11 mouse cellular contexts compared by ENCODE assay signal in the genomic region with DNA sequence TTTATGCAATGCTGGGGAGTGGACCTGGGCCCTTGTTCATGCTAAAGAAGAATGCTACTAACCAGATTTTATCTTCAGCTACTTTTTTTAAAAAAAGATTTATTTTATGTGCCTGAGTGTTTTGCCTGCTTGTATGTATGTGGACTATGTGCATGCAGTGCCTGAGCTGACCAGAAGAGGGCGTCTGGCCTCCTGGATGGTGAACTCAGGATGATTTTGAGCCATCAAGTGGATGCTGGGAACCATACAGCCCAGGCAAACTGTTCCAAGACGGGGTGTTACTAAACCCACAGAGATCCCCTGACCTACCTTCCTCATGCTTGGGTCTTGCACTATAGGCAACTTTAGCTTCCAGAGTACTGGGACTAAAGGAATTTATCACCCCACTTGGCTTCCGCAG. TPM values are rescaled to one million over a fixed set of nuclear protein-coding genes. Genes with fewer than 3 reads are reported as not detected.
DNase-seq lines count a peak whose midpoint lies in the region; ATAC-seq and TF ChIP-seq lines count a peak whose summit lies in the region.
"Had no signal": no experiment of that assay in that cellular context is flagged by ENCODE, and none has a peak within 500 bp of the region (broad histone marks: within the 10 kb centered on the region; RNA-seq: fewer than 3 reads in every experiment).

No protein-coding gene starts in this region.

- peaks cover 12% of the 10 kb centered on the region for H3K4me1 ChIP-seq in liver, embryonic 11.5 days (replicated peaks; ENCODE audit: control insufficient read depth, insufficient read depth, low read length)
- peaks cover 3 to 19% of the 10 kb centered on the region in 2 experiments; a peak in 3 of 4 replicates for H3K4me1 ChIP-seq in ES-E14 (ENCODE audit: control insufficient read depth in 2 of 2, insufficient read depth in 2 of 2, low read length in 2 of 2, poor library complexity in 1 of 2)
- H3K4me1 ChIP-seq in small intestine, adult 2 months (ENCODE audit: control insufficient read depth, insufficient read depth, insufficient read length, low read length) = peaks cover 3% of the 10 kb centered on the region; the same call in 1 of the 2 replicates
- H3K4me1 ChIP-seq: embryonic facial prominence, embryonic 12.5 days had no signal

- in situ Hi-C loops in ES-E14 (cut with MboI; ENCODE audit: low sequenced_read_pairs in 2 of 2, unreplicated experiment in 2 of 2) = no loop called here

- no peaks in the 10 kb centered on the region for H3K9me3 ChIP-seq in liver, embryonic 11.5 days (ENCODE audit: control insufficient read depth, low read length)
- no peaks in the 10 kb centered on the region for H3K9me3 ChIP-seq in ES-E14 (ENCODE audit: control insufficient read depth, insufficient read depth, low read depth, low read length)
- H3K9me3 ChIP-seq: embryonic facial prominence, embryonic 12.5 days; midbrain, embryonic 10.5 days had no signal

- no peak overlapping the region for H3K4me2 ChIP-seq in liver, embryonic 11.5 days
- H3K4me2 ChIP-seq: embryonic facial prominence, embryonic 12.5 days had no signal

- peak; percentile 40; the same call in 1 of the 2 replicates for TF ChIP-seq CTCF in brain, embryonic 14.5 days (IDR thresholded peaks at IDR 0.05; ENCODE audit: borderline replicate concordance, extremely low read depth, insufficient read depth, insufficient read length)
- peak; percentile 46; the same call in 1 of the 2 replicates for TF ChIP-seq CTCF in small intestine, adult 2 months (IDR thresholded peaks at IDR 0.05; ENCODE audit: extremely low read depth, insufficient read length, insufficient replicate concordance, low read depth, low read length)

- no peak for TF ChIP-seq POLR2A in brain, embryonic 14.5 days (IDR thresholded peaks at IDR 0.05; ENCODE audit: borderline replicate concordance, extremely low read depth, insufficient read depth, insufficient read length, poor library complexity, severe bottlenecking)
- TF ChIP-seq POLR2A in small intestine, adult 2 months (IDR thresholded peaks at IDR 0.05; ENCODE audit: low read depth, low read length) = no peak

- H3K9ac ChIP-seq in liver, embryonic 11.5 days (ENCODE audit: low read depth, low read length) = no peak overlapping the region
- H3K9ac ChIP-seq in ES-E14 (ENCODE audit: insufficient read depth, low read depth, low read length, poor library complexity, severe bottlenecking) = no peak overlapping the region
- H3K9ac ChIP-seq: embryonic facial prominence, embryonic 12.5 days had no signal

- H3K27ac ChIP-seq in liver, embryonic 11.5 days (ENCODE audit: low read depth, low read length) = no peak overlapping the region
- no peak overlapping the region for H3K27ac ChIP-seq in ES-E14 (ENCODE audit: insufficient read depth, low read depth, low read length, poor library complexity, severe bottlenecking)
- H3K27ac ChIP-seq in small intestine, adult 2 months (ENCODE audit: insufficient read depth, low read depth, low read length) = no peak overlapping the region
- H3K27ac ChIP-seq: embryonic facial prominence, embryonic 12.5 days; midbrain, embryonic 10.5 days had no signal

- H3K36me3 ChIP-seq in liver, embryonic 11.5 days (ENCODE audit: control insufficient read depth, insufficient read depth, low read length) = no peaks in the 10 kb centered on the region
- no peaks in the 10 kb centered on the region for H3K36me3 ChIP-seq in ES-E14 (ENCODE audit: control insufficient read depth, insufficient read depth, low read length, poor library complexity, severe bottlenecking)
- peaks cover under 1% of the 10 kb centered on the region; the same call in 1 of the 2 replicates for H3K36me3 ChIP-seq in small intestine, adult 2 months (ENCODE audit: control insufficient read depth, insufficient read depth, low read length)
- H3K36me3 ChIP-seq: embryonic facial prominence, embryonic 12.5 days; midbrain, embryonic 10.5 days had no signal

- 65% methylated on average over 3 of the region's 3 CpGs for WGBS in liver, embryonic 11.5 days
- 66% methylated on average over 3 of the region's 3 CpGs for WGBS in small intestine, adult 2 months

- ATAC-seq in liver, embryonic 11.5 days (replicated peaks; ENCODE audit: low FRiP score) = no peak; the same call in 1 of the 2 replicates
- ATAC-seq: inflammation-experienced regulatory T-cells, adult 6 months had no signal

- no peak overlapping the region for H3K4me3 ChIP-seq in liver, embryonic 11.5 days (ENCODE audit: low read depth, low read length)
- H3K4me3 ChIP-seq in ES-E14 (ENCODE audit: insufficient read depth in 1 of 2, low read depth in 1 of 2, low read length in 2 of 2, poor library complexity in 1 of 2, severe bottlenecking in 1 of 2) = no peak overlapping the region
- H3K4me3 ChIP-seq in small intestine, adult 2 months (ENCODE audit: low read depth, low read length) = no peak overlapping the region
- H3K4me3 ChIP-seq: embryonic facial prominence, embryonic 12.5 days; midbrain, embryonic 10.5 days had no signal

- peak; percentile 61 for DNase-seq in liver
- DNase-seq in liver, embryonic 11.5 days (ENCODE audit: low spot score) = no peak
- peak; percentile 76 for DNase-seq in ES-E14 (ENCODE audit: low read depth, low spot score)
- no peak for DNase-seq in brain, embryonic 14.5 days (ENCODE audit: low read depth)
- no peak for DNase-seq in frontal cortex, postnatal 10 days (ENCODE audit: low spot score in 2 of 2)
- no peak for DNase-seq in urinary bladder, adult 2 months (ENCODE audit: low spot score)
- DNase-seq in adrenal gland, adult 8-10 months = no peak

- peaks cover 4% of the 10 kb centered on the region for H3K27me3 ChIP-seq in liver, embryonic 11.5 days (replicated peaks; ENCODE audit: control insufficient read depth, insufficient read depth, low read length)
- H3K27me3 ChIP-seq in small intestine, adult 2 months (ENCODE audit: control insufficient read depth, insufficient read depth, low read length) = no peaks in the 10 kb centered on the region
- H3K27me3 ChIP-seq: embryonic facial prominence, embryonic 12.5 days had no signal

TF ChIP-seq in ES-E14, 5 proteins besides CTCF, POLR2A, EP300 and RAD21:
- TF ChIP-seq ZNF384 (IDR thresholded peaks at IDR 0.05; ENCODE audit: low read depth, low read length) = no peak
- TF ChIP-seq CHD2 (IDR thresholded peaks at IDR 0.05; ENCODE audit: low read depth, low read length) = no peak
- TF ChIP-seq ZC3H11A (IDR thresholded peaks at IDR 0.05; ENCODE audit: borderline replicate concordance, low read depth, low read length) = no peak
- TF ChIP-seq HCFC1 (IDR thresholded peaks at IDR 0.05; ENCODE audit: borderline replicate concordance, insufficient read depth, low read length) = no peak
- TF ChIP-seq MAFK (IDR thresholded peaks at IDR 0.05; ENCODE audit: insufficient read depth, low read depth, low read length) = no peak

RNA-seq across cellular contexts. Expression of gene Taf8, which starts 26.4 kb away (rescaled TPM):
- polyA plus RNA-seq in liver, embryonic 11.5 days (2014; fragmentation: Nextera tagmentation; extraction: Ambion mirVana) = 20.7 and 21.3 TPM in 2 replicates
- 40.0 and 58.6 TPM in 2 replicates for total RNA-seq in ES-E14 (2012; rRNA removed)
- polyA plus RNA-seq in brain, embryonic 14.5 days (2012; rRNA removed) = 34.2 and 44.1 TPM in 2 replicates
- 6.2 and 13.3 TPM in 2 replicates for polyA plus RNA-seq in small intestine, adult 2 months (2012; rRNA removed)
- 29.5 and 33.2 TPM in 2 replicates for polyA plus RNA-seq in urinary bladder, adult 2 months (2012; rRNA removed)
- 10 to 100 TPM; 22.8 to 29.9 (median 25.9) TPM for total RNA-seq in adrenal gland, adult 8-10 months (2022)

RNA-seq across cellular contexts. Expression of gene Ccnd3, which starts 29.1 kb away (rescaled TPM):
- 525 and 530 TPM in 2 replicates for polyA plus RNA-seq in liver, embryonic 11.5 days (2014; fragmentation: Nextera tagmentation; extraction: Ambion mirVana)
- 125 and 131 TPM in 2 replicates for total RNA-seq in ES-E14 (2012; rRNA removed)
- polyA plus RNA-seq in brain, embryonic 14.5 days (2012; rRNA removed) = 59.7 and 68.5 TPM in 2 replicates
- polyA plus RNA-seq in small intestine, adult 2 months (2012; rRNA removed) = 49.9 and 54.9 TPM in 2 replicates
- 110 and 134 TPM in 2 replicates for polyA plus RNA-seq in urinary bladder, adult 2 months (2012; rRNA removed)
- 100 to 1,000 TPM; 350 to 623 (median 446) TPM for total RNA-seq in adrenal gland, adult 8-10 months (2022)

RNA-seq across cellular contexts. Expression of gene 1700001C19Rik, which starts 38.5 kb away (rescaled TPM):
- 0.52 and 0.96 TPM in 2 replicates for polyA plus RNA-seq in liver, embryonic 11.5 days (2014; fragmentation: Nextera tagmentation; extraction: Ambion mirVana)
- total RNA-seq in ES-E14 (2012; rRNA removed) = 0.85 TPM in 2 replicates
- 0.41 and 0.53 TPM in 2 replicates for polyA plus RNA-seq in brain, embryonic 14.5 days (2012; rRNA removed)
- polyA plus RNA-seq in small intestine, adult 2 months (2012; rRNA removed) = 0.08 TPM in 1 of 2 replicates, not detected in the other
- polyA plus RNA-seq in urinary bladder, adult 2 months (2012; rRNA removed) = 0.26 and 0.43 TPM in 2 replicates
- total RNA-seq in adrenal gland, adult 8-10 months (2022) = under 1 TPM in 2 of 4 experiments, not detected in 2; 0.17 to 0.35 TPM
- polyA plus RNA-seq: inflammation-experienced regulatory T-cells, adult 6 months had no signal

RNA-seq across cellular contexts. Expression of gene AI661453, which starts 39.3 kb away (rescaled TPM):
- 0.22 and 0.23 TPM in 2 replicates for polyA plus RNA-seq in liver, embryonic 11.5 days (2014; fragmentation: Nextera tagmentation; extraction: Ambion mirVana)
- total RNA-seq in ES-E14 (2012; rRNA removed) = 1.5 and 2.2 TPM in 2 replicates
- 0.42 and 0.85 TPM in 2 replicates for polyA plus RNA-seq in brain, embryonic 14.5 days (2012; rRNA removed)
- polyA plus RNA-seq in small intestine, adult 2 months (2012; rRNA removed) = 21.8 and 27.3 TPM in 2 replicates
- polyA plus RNA-seq in urinary bladder, adult 2 months (2012; rRNA removed) = 9.4 and 14.9 TPM in 2 replicates
- 1 to 10 TPM in 2 of 4 experiments, under 1 TPM in 2; 0.83 to 1.2 (median 0.99) TPM for total RNA-seq in adrenal gland, adult 8-10 months (2022)
- polyA plus RNA-seq: inflammation-experienced regulatory T-cells, adult 6 months had no signal

Comparison
In these comparisons a context has a peak if more than half of its experiments do, and no peak if none do; other contexts are left out.
1. DNase-seq: peak in liver (single experiment) and ES-E14 (single experiment); none in liver, embryonic 11.5 days (single experiment), brain, embryonic 14.5 days (single experiment), frontal cortex, postnatal 10 days (0 of 2), urinary bladder, adult 2 months (single experiment) and adrenal gland, adult 8-10 months (single experiment).